Comparison of ENCODE assay signal across 8 mouse cellular contexts in genomic region chr11:54437823-54438337, GRCm38 (mm10). TPM values are rescaled to one million over a fixed set of nuclear protein-coding genes. Genes with fewer than 3 reads are reported as not detected.
DNase-seq lines count a peak whose midpoint lies in the region; ATAC-seq and TF ChIP-seq lines count a peak whose summit lies in the region.

Fnip1 (plus strand) TSS chr11:54438199.

- WGBS in forebrain, embryonic 12.5 days, result under 1% methylated on average over 33 of the region's 47 CpGs
- WGBS in large intestine, adult 2 months, result under 1% methylated on average over 45 of the region's 47 CpGs
- WGBS in liver, postnatal 0 days (ENCODE audit: insufficient replicate concordance), result 2% methylated on average over 42 of the region's 47 CpGs
- under 1% methylated on average over 44 of the region's 47 CpGs for WGBS in neural tube, embryonic 14.5 days

- ATAC-seq in forebrain, embryonic 12.5 days (ENCODE audit: low FRiP score), result peak; percentile 97
- peak; percentile 95 for ATAC-seq in liver, postnatal 0 days
- ATAC-seq in neural tube, embryonic 14.5 days (ENCODE audit: low read depth), result peak; percentile 96

- DNase-seq in c-Kit-positive CD71-positive TER-119-positive erythroid progenitor cells, embryonic 14.5 days (ENCODE audit: low spot score), result peak; percentile 87
- DNase-seq in heart, postnatal 10 days, result peak; percentile 96
- peak; percentile 43 for DNase-seq in large intestine, adult 2 months (ENCODE audit: low read depth, low spot score)
- peak; percentile 97 for DNase-seq in liver, postnatal 0 days
- DNase-seq in testis, postnatal 10 days (ENCODE audit: low spot score), result peak; percentile 96

- no peak for TF ChIP-seq CTCF in E14TG2a.4 (conservative IDR thresholded peaks at IDR 0.05; ENCODE audit: low read length)
- TF ChIP-seq CTCF in liver, postnatal 0 days (IDR thresholded peaks at IDR 0.05; ENCODE audit: low read depth), result no peak

- peak within 1 kb of the TSS; percentile 89 for H3K4me3 ChIP-seq in E14TG2a.4 (replicated peaks; ENCODE audit: low read length)
- H3K4me3 ChIP-seq in forebrain, embryonic 12.5 days (replicated peaks), result peak within 1 kb of the TSS; percentile 95
- H3K4me3 ChIP-seq in liver, postnatal 0 days (ENCODE audit: low read depth, low read length), result peak within 1 kb of the TSS; percentile 85
- peak within 1 kb of the TSS; percentile 74 for H3K4me3 ChIP-seq in neural tube, embryonic 14.5 days (ENCODE audit: low read depth, low read length)

- peak within 1 kb of the TSS; percentile 85 for H3K27ac ChIP-seq in forebrain, embryonic 12.5 days
- H3K27ac ChIP-seq in liver, postnatal 0 days (ENCODE audit: low read depth), result peak within 1 kb of the TSS; percentile 95
- H3K27ac ChIP-seq in neural tube, embryonic 14.5 days (ENCODE audit: low read depth, low read length), result peak within 1 kb of the TSS; percentile 70

- TF ChIP-seq EP300 in liver, postnatal 0 days (IDR thresholded peaks at IDR 0.05; ENCODE audit: low read depth), result no peak

- peak within 1 kb of the TSS; percentile 93 for H3K9ac ChIP-seq in forebrain, embryonic 12.5 days
- peak within 1 kb of the TSS; percentile 95 for H3K9ac ChIP-seq in liver, postnatal 0 days (replicated peaks)
- H3K9ac ChIP-seq in neural tube, embryonic 14.5 days (replicated peaks; ENCODE audit: low read depth, low read length), result peak within 1 kb of the TSS; percentile 72

- no peaks in the 10 kb centered on the region for H3K9me3 ChIP-seq in E14TG2a.4 (ENCODE audit: low read length)
- no peaks in the 10 kb centered on the region for H3K9me3 ChIP-seq in forebrain, embryonic 12.5 days
- H3K9me3 ChIP-seq in liver, postnatal 0 days (ENCODE audit: low read length), result no peaks in the 10 kb centered on the region
- H3K9me3 ChIP-seq in neural tube, embryonic 14.5 days (ENCODE audit: control insufficient read depth, low read length), result no peaks in the 10 kb centered on the region

- intact Hi-C loops in heart, postnatal 10 days (cut with DNase I), result loop anchor here (2.0 to 10.0 kb wide), 2 partner anchors 85 to 333 kb away; partner anchors contain the start of genes P4ha2 and Rapgef6

- no peaks in the 10 kb centered on the region for H3K36me3 ChIP-seq in E14TG2a.4 (ENCODE audit: insufficient read depth, low read length)
- H3K36me3 ChIP-seq in forebrain, embryonic 12.5 days (replicated peaks), result no peaks in the 10 kb centered on the region
- H3K36me3 ChIP-seq in liver, postnatal 0 days (replicated peaks; ENCODE audit: insufficient read depth, low read length), result no peaks in the 10 kb centered on the region
- no peaks in the 10 kb centered on the region for H3K36me3 ChIP-seq in neural tube, embryonic 14.5 days (ENCODE audit: control insufficient read depth, insufficient read depth, low read length)

- peaks cover 15% of the 10 kb centered on the region for H3K4me1 ChIP-seq in E14TG2a.4 (replicated peaks; ENCODE audit: low read depth, low read length)
- peaks cover 18% of the 10 kb centered on the region for H3K4me1 ChIP-seq in forebrain, embryonic 12.5 days
- H3K4me1 ChIP-seq in liver, postnatal 0 days (ENCODE audit: insufficient read depth), result peaks cover 6% of the 10 kb centered on the region; the same call in 1 of the 2 replicates
- peaks cover 15% of the 10 kb centered on the region for H3K4me1 ChIP-seq in neural tube, embryonic 14.5 days (ENCODE audit: control insufficient read depth, insufficient read depth, low read length)

- peaks cover 19% of the 10 kb centered on the region for H3K27me3 ChIP-seq in E14TG2a.4 (ENCODE audit: insufficient read depth, low read length)
- no peaks in the 10 kb centered on the region for H3K27me3 ChIP-seq in forebrain, embryonic 12.5 days
- no peaks in the 10 kb centered on the region for H3K27me3 ChIP-seq in liver, postnatal 0 days (ENCODE audit: insufficient read depth, low read length)
- H3K27me3 ChIP-seq in neural tube, embryonic 14.5 days (ENCODE audit: control insufficient read depth, insufficient read depth, low read length), result no peaks in the 10 kb centered on the region

- H3K4me2 ChIP-seq in forebrain, embryonic 12.5 days, result peak within 1 kb of the TSS; percentile 73
- peak within 1 kb of the TSS; percentile 79 for H3K4me2 ChIP-seq in liver, postnatal 0 days (ENCODE audit: low read depth, low read length)
- peak within 1 kb of the TSS; percentile 76 for H3K4me2 ChIP-seq in neural tube, embryonic 14.5 days (ENCODE audit: low read depth, low read length)

RNA-seq across cellular contexts. Expression of gene Fnip1, which starts in this region (rescaled TPM):
- polyA plus RNA-seq in forebrain, embryonic 12.5 days (2016; fragmentation: Nextera tagmentation; extraction: Ambion mirVana), result 12.4 and 13.8 TPM in 2 replicates
- 10 to 100 TPM; 30.5 to 34.7 TPM for total RNA-seq in heart, postnatal 10 days (2021)
- 1.1 and 1.9 TPM in 2 replicates for polyA plus RNA-seq in large intestine, adult 2 months (2012; rRNA removed)
- polyA plus RNA-seq in liver, postnatal 0 days (2015; fragmentation: Nextera tagmentation; extraction: Ambion mirVana), result 5.0 and 5.2 TPM in 2 replicates
- 15.2 and 15.9 TPM in 2 replicates for polyA plus RNA-seq in neural tube, embryonic 14.5 days (2014; fragmentation: Nextera tagmentation; extraction: Ambion mirVana)

Comparison
In these comparisons a context has a peak if more than half of its experiments do, and no peak if none do; other contexts are left out.
1. Peak in every context shown above with its lines: DNase-seq, ATAC-seq, H3K4me3 ChIP-seq and H3K27ac ChIP-seq.
2. DNase-seq: peak in every context shown above with its lines; median percentile 97 in liver, postnatal 0 days; 96 in heart, postnatal 10 days; 96 in testis, postnatal 10 days; 87 in c-Kit-positive CD71-positive TER-119-positive erythroid progenitor cells, embryonic 14.5 days; 43 in large intestine, adult 2 months.